Mouse (Mus musculus) spleen, postnatal 10 days (tissue): ENCODE data around the gene Olfr888.

ENCODE experiments used
- DNase-seq, 2 experiments: peaks; one replicate each; pipeline ENCODE4 v3.0.0; 2021 to 2022; ENCODE audit warnings: low spot score in 2 of 2

Olfr888 gene

GRCm38 (mm10) chr9:38107828-38108227 is at the start of gene Olfr888:
Gene Olfr888, plus strand, starts transcription at chr9:38108128.
- DNase-seq, result no peak

- DNase-seq, result no peak
These were observed 46.9 kb upstream of the Olfr888 start, which contains the start of gene Olfr885 for GRCm38 (mm10) chr9:38061022-38061421. Gene Olfr885, plus strand, starts transcription at chr9:38061322.

- no peak for DNase-seq
These were observed 24.2 kb upstream of the Olfr888 start, which contains the start of gene Olfr887 for GRCm38 (mm10) chr9:38083772-38084171. Gene Olfr887, plus strand, starts transcription at chr9:38084072.

DNA sequence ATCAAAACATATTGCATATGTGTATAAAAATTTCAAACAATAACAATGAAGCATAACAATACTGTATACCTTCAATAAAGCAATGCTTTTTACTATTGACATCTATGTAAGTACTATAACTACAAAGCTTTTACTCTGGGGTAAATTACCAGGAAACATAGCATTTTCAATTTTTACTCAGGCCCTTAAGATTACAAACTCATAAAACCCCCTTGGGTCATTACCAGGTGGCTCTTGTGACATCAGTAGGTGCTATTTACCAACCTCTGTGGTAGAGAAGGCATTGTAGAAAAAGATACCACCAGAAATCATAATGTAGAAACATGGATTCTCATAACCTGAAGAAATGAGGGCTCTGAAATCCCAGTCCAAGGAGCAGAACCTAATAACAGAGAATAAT is 7.0 kb downstream of the Olfr888 start, which contains the start of gene Olfr889:
Olfr889 (plus strand) TSS at position 301 of the 400 bp plus-strand sequence.
- no peak for DNase-seq

- no peak for DNase-seq
These were observed 34.3 kb downstream of the Olfr888 start, which contains the start of gene Olfr890 for GRCm38 (mm10) chr9:38142217-38142616. Gene Olfr890, plus strand, starts transcription at chr9:38142517.
